Comparison of ENCODE assay signal across 22 mouse cellular contexts in genomic region chr3:33914386-33914785, GRCm38 (mm10).
A peak's percentile ranks its signal among the peaks of the same experiment; 100 is the strongest.
DNase-seq lines count a peak whose midpoint lies in the region; ATAC-seq and TF ChIP-seq lines count a peak whose summit lies in the region.
"Had no signal": no experiment of that assay in that cellular context is flagged by ENCODE, and none has a peak within 500 bp of the region (broad histone marks: within the 10 kb centered on the region; RNA-seq: fewer than 3 reads in every experiment).

No protein-coding gene starts in this region.

- CTCF ChIA-PET in Patski (lab: Charles Lee) = interaction anchor here (0.9 to 1.6 kb wide), 4 partner anchors 12 to 90 kb away, joined by 3 to 7 read pairs (median 4); partner anchors contain the start of gene Ccdc39

- WGBS in lung, postnatal 0 days = 54% methylated on average over 9 of the region's 9 CpGs

- in situ Hi-C loops in Patski (cut with MboI; ENCODE audit: low pct_unique_long_range_greater_than_20kb) = no loop called here

- no peak for TF ChIP-seq POLR2A in ES-Bruce4 (IDR thresholded peaks at IDR 0.05; ENCODE audit: insufficient read depth, low read length)

- no peaks in the 10 kb centered on the region for H3K36me3 ChIP-seq in lung, postnatal 0 days (ENCODE audit: insufficient read depth, low read length)
- no peaks in the 10 kb centered on the region for H3K36me3 ChIP-seq in ES-Bruce4 (ENCODE audit: control insufficient read depth, insufficient read depth, low read length, poor library complexity, severe bottlenecking)
- H3K36me3 ChIP-seq: embryonic facial prominence, embryonic 15.5 days; forebrain, embryonic 10.5 days; hindbrain, embryonic 13.5 days; limb, embryonic 15.5 days had no signal

- ATAC-seq in lung, postnatal 0 days = no peak
- no peak for ATAC-seq in Patski
- ATAC-seq: activated CD4-positive, CD25-positive, alpha-beta regulatory T cell, adult 4 months; midbrain, embryonic 16.5 days had no signal

- POLR2A ChIA-PET in Patski (lab: Charles Lee) = no interaction called here

- H3K4me1 ChIP-seq in lung, postnatal 0 days (ENCODE audit: insufficient read depth, low read depth, low read length) = no peaks in the 10 kb centered on the region
- no peaks in the 10 kb centered on the region for H3K4me1 ChIP-seq in ES-Bruce4 (ENCODE audit: control insufficient read depth, insufficient read depth, low read length)
- H3K4me1 ChIP-seq: embryonic facial prominence, embryonic 15.5 days; forebrain, embryonic 10.5 days; hindbrain, embryonic 13.5 days; limb, embryonic 15.5 days had no signal

- H3K9me3 ChIP-seq in lung, postnatal 0 days (ENCODE audit: low read length) = no peaks in the 10 kb centered on the region
- H3K9me3 ChIP-seq in ES-Bruce4 (replicated peaks; ENCODE audit: control insufficient read depth, insufficient read depth, low read length, poor library complexity, severe bottlenecking) = no peaks in the 10 kb centered on the region
- H3K9me3 ChIP-seq: embryonic facial prominence, embryonic 15.5 days; forebrain, embryonic 10.5 days; hindbrain, embryonic 13.5 days; limb, embryonic 15.5 days had no signal

- no peak for DNase-seq in lung, postnatal 0 days (ENCODE audit: low spot score)
- DNase-seq in lung, postnatal 14 days = no peak
- DNase-seq in Patski (ENCODE audit: low read depth, low spot score) (no peak), adipocyte (ENCODE audit: low spot score) (no peak)
- DNase-seq in retina, embryonic 14.5 days (ENCODE audit: low spot score) = peak; percentile 22
- no peak for DNase-seq in layer of hippocampus, adult 11-12 months (ENCODE audit: low spot score)
- DNase-seq: adrenal gland, postnatal 25 days; cerebellum, adult 8-10 months; gastrocnemius, postnatal 10 days; heart, adult 2 months; kidney, adult 18-20 months; kidney, postnatal 10 days; lung, embryonic 14.5 days; right cerebral cortex, postnatal 14 days; thymus, postnatal 36 days had no signal

- no peak overlapping the region for H3K27ac ChIP-seq in lung, postnatal 0 days (ENCODE audit: low read length)
- no peak overlapping the region for H3K27ac ChIP-seq in ES-Bruce4 (ENCODE audit: insufficient read depth, low read length)
- H3K27ac ChIP-seq: embryonic facial prominence, embryonic 15.5 days; forebrain, embryonic 10.5 days; heart, adult 2 months; hindbrain, embryonic 13.5 days; limb, embryonic 15.5 days had no signal

- no peaks in the 10 kb centered on the region for H3K27me3 ChIP-seq in lung, postnatal 0 days (replicated peaks; ENCODE audit: insufficient read depth, low read length)
- H3K27me3 ChIP-seq in ES-Bruce4 (ENCODE audit: control insufficient read depth, insufficient read depth, low read length, poor library complexity, severe bottlenecking) = no peaks in the 10 kb centered on the region
- no peaks in the 10 kb centered on the region for H3K27me3 ChIP-seq in Patski
- H3K27me3 ChIP-seq: embryonic facial prominence, embryonic 15.5 days; limb, embryonic 15.5 days had no signal

- TF ChIP-seq EP300 in lung, postnatal 0 days (IDR thresholded peaks at IDR 0.05) = no peak
- no peak for TF ChIP-seq EP300 in ES-Bruce4 (IDR thresholded peaks at IDR 0.05; ENCODE audit: insufficient read depth, low read depth, low read length)

- H3K4me2 ChIP-seq in lung, postnatal 0 days (replicated peaks; ENCODE audit: low read depth, low read length) = no peak overlapping the region
- H3K4me2 ChIP-seq: embryonic facial prominence, embryonic 15.5 days; hindbrain, embryonic 13.5 days; limb, embryonic 15.5 days; lung, embryonic 14.5 days had no signal

- TF ChIP-seq CTCF in lung, postnatal 0 days (IDR thresholded peaks at IDR 0.05) = peak; percentile 15; the same call in 1 of the 2 replicates
- TF ChIP-seq CTCF in ES-Bruce4 (IDR thresholded peaks at IDR 0.05; ENCODE audit: low read depth, low read length) (peak; percentile 70), Patski (IDR thresholded peaks at IDR 0.05) (peak; percentile 37)

- no peak overlapping the region for H3K9ac ChIP-seq in lung, postnatal 0 days (replicated peaks; ENCODE audit: low read depth)
- no peak overlapping the region for H3K9ac ChIP-seq in ES-Bruce4 (ENCODE audit: low read depth, poor library complexity, severe bottlenecking)
- H3K9ac ChIP-seq: embryonic facial prominence, embryonic 15.5 days; hindbrain, embryonic 13.5 days; limb, embryonic 15.5 days; lung, embryonic 14.5 days had no signal

- H3K4me3 ChIP-seq in lung, postnatal 0 days (ENCODE audit: low read depth, low read length) = no peak overlapping the region
- H3K4me3 ChIP-seq in ES-Bruce4 (ENCODE audit: low read depth, low read length) = no peak overlapping the region
- H3K4me3 ChIP-seq: embryonic facial prominence, embryonic 15.5 days; forebrain, embryonic 10.5 days; heart, adult 2 months; hindbrain, embryonic 13.5 days; limb, embryonic 15.5 days had no signal

Comparison
In these comparisons a context has a peak if more than half of its experiments do, and no peak if none do; other contexts are left out.
1. CTCF ChIP-seq: peak in every context shown above with its lines; median percentile 70 in ES-Bruce4; 37 in Patski; 15 in lung, postnatal 0 days.